Mouse (Mus musculus): ENCODE measurements around the gene Cyp2ab1. TPM values are rescaled to one million over a fixed set of nuclear protein-coding genes. Genes with fewer than 3 reads are reported as not detected.
"Not testable (repeated sequence)": the region's sequence is repeated elsewhere in the genome, so short reads cannot be mapped to it uniquely, and the experiment has no call there.

The Cyp2ab1 gene
- total RNA-seq (2021): 1 to 10 TPM in 1 of 2 experiments, under 1 TPM in 1; 0.68 to 1.0 TPM
- polyA plus RNA-seq (2012; rRNA removed): 0.32 and 0.90 TPM in 2 replicates
- long read RNA-seq: 0 reads

DNA sequence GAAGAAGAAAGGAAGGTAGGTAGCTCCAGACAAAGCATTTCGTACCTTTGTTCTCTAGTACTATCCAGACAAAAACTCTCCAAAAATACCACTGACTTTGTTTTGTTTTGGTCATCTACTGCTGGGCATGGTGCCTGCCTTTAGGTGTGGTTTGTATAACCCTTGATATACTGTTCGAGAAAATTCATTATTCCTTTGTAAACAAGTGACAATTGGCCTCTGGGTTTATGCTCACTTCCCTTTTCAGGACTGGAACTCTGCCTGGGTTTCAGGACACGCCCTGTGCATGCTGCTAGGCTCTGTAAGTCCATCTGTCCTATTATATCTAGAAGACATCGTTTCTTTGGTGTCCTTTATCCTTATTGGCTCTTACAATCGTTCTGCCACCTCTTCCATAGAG is at the start of gene Cyp2ab1:
Cyp2ab1 (minus strand) TSS at position 119 of the 400 bp plus-strand sequence.
- no peak within 1 kb of the TSS for H3K4me3 ChIP-seq
- peak in 1 of 2 experiments; percentile 17 for DNase-seq
- intact Hi-C loops (cut with DNase I): loop anchor here (2.0 to 10.0 kb wide), 2 partner anchors 20 to 340 kb away; partner anchors contain the start of gene Klhl6
- H3K4me1 ChIP-seq (ENCODE audit: control insufficient read depth, insufficient read depth, low read length): peaks cover 7% of the 10 kb centered on the region
- no peak within 1 kb of the TSS for H3K9ac ChIP-seq (ENCODE audit: low read depth, low read length)
- H3K79me2 ChIP-seq (replicated peaks; ENCODE audit: control insufficient read depth, insufficient read depth, low read length): no peaks in the 10 kb centered on the region
- H3K27me3 ChIP-seq (ENCODE audit: control insufficient read depth, insufficient read depth, low read length): no peaks in the 10 kb centered on the region
- no peaks in the 10 kb centered on the region for H3K36me3 ChIP-seq (ENCODE audit: control insufficient read depth, insufficient read depth, low read length)
- TF ChIP-seq CTCF (IDR thresholded peaks at IDR 0.05) (no peak), POLR2A (IDR thresholded peaks at IDR 0.05; ENCODE audit: insufficient read depth, low read depth, low read length) (no peak), EP300 (IDR thresholded peaks at IDR 0.05; ENCODE audit: insufficient read depth, low read depth, low read length) (no peak)
- H3K27ac ChIP-seq: peak within 1 kb of the TSS; percentile 52
- 31% methylated on average over 5 of the region's 5 CpGs for WGBS

DNA sequence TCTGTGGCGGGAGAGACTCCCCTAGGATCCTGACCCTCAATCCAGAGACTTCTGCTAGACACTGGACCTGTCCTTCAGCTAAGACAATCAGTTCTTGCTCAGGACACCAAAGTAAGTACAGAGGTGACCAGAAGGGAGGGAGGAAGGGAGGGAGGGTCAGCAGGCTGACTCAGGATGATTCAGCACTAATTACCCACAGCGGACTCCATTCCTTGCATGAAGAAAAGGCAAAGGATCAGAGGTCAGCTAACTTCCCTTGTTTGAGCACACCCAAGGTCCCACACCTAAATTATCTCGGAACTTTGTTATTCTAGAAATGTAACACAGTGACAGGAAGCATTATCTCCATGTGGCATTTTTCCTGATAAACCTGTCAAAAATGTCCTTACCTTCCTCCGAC is 46.5 kb upstream of the Cyp2ab1 start:
- Histone ChIP-seq H3K27me3 (ENCODE audit: control insufficient read depth, insufficient read depth, low read length) (no peaks in the 10 kb centered on the region), H3K27ac (no peak overlapping the region), H3K79me2 (replicated peaks; ENCODE audit: control insufficient read depth, insufficient read depth, low read length) (no peaks in the 10 kb centered on the region), H3K36me3 (ENCODE audit: control insufficient read depth, insufficient read depth, low read length) (no peaks in the 10 kb centered on the region; the same call in 1 of the 2 replicates), H3K9ac (ENCODE audit: low read depth, low read length) (no peak overlapping the region), H3K4me1 (ENCODE audit: control insufficient read depth, insufficient read depth, low read length) (no peaks in the 10 kb centered on the region), H3K4me3 (no peak overlapping the region)
- DNase-seq: no peak
- TF ChIP-seq POLR2A (IDR thresholded peaks at IDR 0.05; ENCODE audit: insufficient read depth, low read depth, low read length) (no peak), EP300 (IDR thresholded peaks at IDR 0.05; ENCODE audit: insufficient read depth, low read depth, low read length) (no peak), CTCF (IDR thresholded peaks at IDR 0.05) (no peak)
- 53% methylated on average over 4 of the region's 4 CpGs for WGBS
- intact Hi-C loops (cut with DNase I): no loop called here

DNA sequence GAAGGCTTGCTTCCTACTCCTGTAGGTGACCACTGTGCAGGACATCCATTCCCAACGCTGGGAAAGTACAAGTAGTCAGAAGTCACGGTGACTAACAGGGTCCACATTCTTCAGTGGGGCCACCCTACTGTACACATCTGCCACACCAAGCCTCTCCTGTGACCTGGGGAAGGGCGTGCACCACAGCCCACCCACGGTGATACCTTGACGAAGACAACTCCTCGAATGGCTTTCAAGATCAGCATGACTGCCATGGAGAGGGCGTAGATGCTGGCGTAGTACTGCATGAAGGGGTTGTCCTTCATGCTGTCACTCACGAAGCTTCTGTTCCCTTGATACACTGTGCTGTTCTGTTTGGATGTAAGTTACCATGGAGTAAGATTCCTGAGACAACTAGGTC is 43.0 kb upstream of the Cyp2ab1 start:
- H3K9ac ChIP-seq (ENCODE audit: low read depth, low read length): no peak overlapping the region
- no peak for TF ChIP-seq POLR2A (IDR thresholded peaks at IDR 0.05; ENCODE audit: insufficient read depth, low read depth, low read length)
- no peak for TF ChIP-seq CTCF (IDR thresholded peaks at IDR 0.05)
- no peak for TF ChIP-seq EP300 (IDR thresholded peaks at IDR 0.05; ENCODE audit: insufficient read depth, low read depth, low read length)
- WGBS: 81% methylated on average over 9 of the region's 9 CpGs
- no peak overlapping the region for H3K27ac ChIP-seq
- no peaks in the 10 kb centered on the region for H3K27me3 ChIP-seq (ENCODE audit: control insufficient read depth, insufficient read depth, low read length)
- no peaks in the 10 kb centered on the region for H3K36me3 ChIP-seq (ENCODE audit: control insufficient read depth, insufficient read depth, low read length)
- H3K79me2 ChIP-seq (replicated peaks; ENCODE audit: control insufficient read depth, insufficient read depth, low read length): no peaks in the 10 kb centered on the region
- no peak for DNase-seq
- H3K4me3 ChIP-seq: no peak overlapping the region
- intact Hi-C loops (cut with DNase I): no loop called here
- H3K4me1 ChIP-seq (ENCODE audit: control insufficient read depth, insufficient read depth, low read length): no peaks in the 10 kb centered on the region

DNA sequence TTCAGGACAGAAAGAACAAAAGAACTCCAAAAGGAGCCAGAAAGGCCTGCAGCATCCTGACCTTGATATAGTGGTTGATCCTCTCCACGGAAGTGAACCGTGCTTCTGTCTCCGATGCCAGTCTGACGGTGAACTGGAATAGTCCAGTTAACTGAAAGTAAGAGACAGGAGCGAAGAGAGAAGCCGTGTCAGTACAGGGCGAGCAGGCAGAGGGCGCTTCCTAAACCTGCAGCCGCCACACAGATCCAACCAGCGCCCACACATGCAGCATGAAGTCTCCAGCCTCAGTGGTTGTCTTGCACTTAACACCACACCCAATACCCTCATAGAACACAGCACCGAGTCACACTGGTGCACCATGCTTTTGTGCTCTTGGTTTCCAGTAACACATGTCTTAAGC is 36.9 kb upstream of the Cyp2ab1 start:
- H3K27ac ChIP-seq: no peak overlapping the region
- H3K4me3 ChIP-seq: no peak overlapping the region
- intact Hi-C loops (cut with DNase I): no loop called here
- no peak for DNase-seq
- no peak overlapping the region for H3K9ac ChIP-seq (ENCODE audit: low read depth, low read length)
- no peaks in the 10 kb centered on the region for H3K79me2 ChIP-seq (replicated peaks; ENCODE audit: control insufficient read depth, insufficient read depth, low read length)
- 93% methylated on average over 11 of the region's 11 CpGs for WGBS
- TF ChIP-seq POLR2A (IDR thresholded peaks at IDR 0.05; ENCODE audit: insufficient read depth, low read depth, low read length) (no peak), CTCF (IDR thresholded peaks at IDR 0.05) (no peak), EP300 (IDR thresholded peaks at IDR 0.05; ENCODE audit: insufficient read depth, low read depth, low read length) (no peak)
- H3K36me3 ChIP-seq (ENCODE audit: control insufficient read depth, insufficient read depth, low read length): no peaks in the 10 kb centered on the region
- H3K27me3 ChIP-seq (ENCODE audit: control insufficient read depth, insufficient read depth, low read length): no peaks in the 10 kb centered on the region
- H3K4me1 ChIP-seq (ENCODE audit: control insufficient read depth, insufficient read depth, low read length): no peaks in the 10 kb centered on the region

DNA sequence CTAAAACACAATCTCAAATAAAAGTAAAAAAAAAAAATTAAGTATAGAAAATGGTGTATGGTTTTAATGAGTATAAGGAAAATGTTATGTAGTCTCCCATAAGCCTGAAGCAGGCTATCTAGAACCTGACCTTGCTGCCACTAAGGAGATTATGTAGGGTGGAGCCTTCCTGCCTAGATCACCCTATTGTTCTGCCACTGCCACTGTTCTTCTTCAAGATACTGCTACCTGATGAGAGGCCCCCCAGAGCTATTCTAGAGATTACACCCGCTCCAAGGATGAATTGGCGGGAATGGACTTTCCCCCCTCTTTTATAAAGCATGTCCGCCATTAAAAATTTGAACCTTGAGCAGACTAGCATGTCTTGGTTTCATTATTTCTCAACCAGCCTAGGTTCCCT is 36.3 kb upstream of the Cyp2ab1 start:
- DNase-seq; intact Hi-C loops (cut with DNase I); H3K36me3 ChIP-seq (ENCODE audit: control insufficient read depth, insufficient read depth, low read length); H3K4me3 ChIP-seq; H3K4me1 ChIP-seq (ENCODE audit: control insufficient read depth, insufficient read depth, low read length); H3K79me2 ChIP-seq (replicated peaks; ENCODE audit: control insufficient read depth, insufficient read depth, low read length); H3K27ac ChIP-seq; H3K9ac ChIP-seq (ENCODE audit: low read depth, low read length); H3K27me3 ChIP-seq (ENCODE audit: control insufficient read depth, insufficient read depth, low read length): not testable (repeated sequence)
- 74% methylated on average over 3 of the region's 3 CpGs for WGBS

DNA sequence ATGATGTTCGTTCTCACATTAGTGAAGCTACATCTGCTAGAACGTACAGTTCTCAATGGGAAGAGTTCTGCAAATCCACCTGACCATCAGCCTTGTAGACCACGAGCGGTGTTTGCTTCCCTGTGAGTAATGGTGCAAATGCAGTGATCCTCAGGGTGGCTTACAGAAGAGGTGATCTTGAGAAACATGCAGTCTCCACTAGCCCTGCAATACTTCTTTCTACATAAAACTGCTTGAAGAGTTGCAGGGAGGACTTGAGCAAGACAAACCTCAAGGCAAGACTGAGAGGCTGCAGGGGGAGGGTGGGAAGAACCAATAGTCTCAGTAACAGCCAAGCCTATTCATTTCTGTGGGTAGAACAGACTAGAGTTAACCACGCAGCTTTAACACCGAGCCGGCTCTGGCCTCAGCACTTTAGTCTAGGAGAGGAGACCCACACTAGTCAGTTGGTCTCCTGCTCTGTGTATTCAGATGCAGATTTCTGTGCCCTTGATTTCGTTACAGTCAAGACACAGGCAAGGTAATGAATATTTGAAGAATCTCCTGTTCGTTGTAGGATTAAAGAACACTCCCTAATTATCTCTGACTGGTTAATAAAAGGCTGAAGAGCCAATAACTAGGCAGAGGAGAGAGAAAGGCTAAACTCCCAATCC is 34.6 kb upstream of the Cyp2ab1 start:
- WGBS: 94% methylated on average over 9 of the region's 9 CpGs
- Histone ChIP-seq H3K4me1 (ENCODE audit: control insufficient read depth, insufficient read depth, low read length) (no peaks in the 10 kb centered on the region), H3K36me3 (ENCODE audit: control insufficient read depth, insufficient read depth, low read length) (no peaks in the 10 kb centered on the region), H3K27ac (no peak overlapping the region), H3K9ac (ENCODE audit: low read depth, low read length) (no peak overlapping the region), H3K27me3 (ENCODE audit: control insufficient read depth, insufficient read depth, low read length) (no peaks in the 10 kb centered on the region), H3K4me3 (no peak overlapping the region), H3K79me2 (replicated peaks; ENCODE audit: control insufficient read depth, insufficient read depth, low read length) (no peaks in the 10 kb centered on the region)
- intact Hi-C loops (cut with DNase I): no loop called here
- TF ChIP-seq POLR2A (IDR thresholded peaks at IDR 0.05; ENCODE audit: insufficient read depth, low read depth, low read length): no peak
- TF ChIP-seq CTCF (IDR thresholded peaks at IDR 0.05): no peak
- TF ChIP-seq EP300 (IDR thresholded peaks at IDR 0.05; ENCODE audit: insufficient read depth, low read depth, low read length): no peak
- DNase-seq: no peak

All from heart, adult 2 months (tissue).